Mouse (Mus musculus) kidney, postnatal 25 days (tissue): ENCODE measurements at regions not wholly inside any gene's neighbourhood (a gene's known extent, or its start where the extent isn't known, plus 50 kb on each side); places are given as distances from the start of the nearest gene placed in this dataset.

ENCODE experiments used
- DNase-seq, 2 experiments: peaks; one replicate each; pipeline ENCODE4 v3.0.0; 2021; ENCODE audit warnings: mixed read lengths in 2 of 2

- no peak for DNase-seq
Observed at GRCm38 (mm10) chr13:47768963-47769527, 492.0 kb upstream of the Id4 start.

DNA sequence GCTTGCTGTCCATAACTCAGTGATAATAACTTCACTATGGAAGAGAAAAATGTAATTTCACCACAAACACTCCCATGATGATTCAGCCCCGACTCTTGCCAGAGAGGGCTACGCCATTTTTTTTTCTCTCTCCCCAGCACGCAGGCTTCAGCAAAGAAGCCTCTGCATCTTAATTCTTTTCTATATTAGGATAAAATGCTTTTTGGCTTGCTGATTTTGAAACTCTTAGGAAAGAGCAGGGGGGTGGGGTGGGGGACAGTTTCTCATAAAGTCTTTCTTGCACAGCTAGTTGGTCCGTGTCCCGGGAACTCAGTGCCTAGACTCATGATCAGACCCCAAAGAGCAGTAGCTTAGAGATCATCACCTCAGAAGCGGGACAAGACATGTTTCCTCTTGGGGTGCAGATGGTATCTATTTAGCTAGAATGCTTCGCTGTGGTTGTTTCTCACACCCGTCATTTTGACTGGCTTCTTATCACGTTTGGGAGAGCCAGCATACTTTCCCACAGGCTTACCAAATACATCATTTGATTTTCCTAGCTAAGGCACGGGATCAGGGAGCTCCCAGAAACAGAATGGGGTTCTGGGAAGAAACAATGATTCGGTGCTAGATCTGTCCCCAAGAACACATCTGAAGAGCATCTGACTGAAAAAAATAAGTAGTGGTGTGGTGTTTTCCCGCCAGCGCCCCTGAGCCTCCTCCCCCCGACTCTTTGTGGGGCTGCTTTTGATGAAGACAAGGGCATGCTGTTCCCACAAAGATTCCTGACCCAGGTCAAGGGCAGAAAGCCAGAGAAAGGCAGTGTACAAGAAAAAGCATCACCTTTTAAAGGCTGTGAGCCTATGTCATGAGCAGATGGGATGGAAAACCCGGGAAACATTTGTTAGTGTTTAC lies 483.6 kb upstream of the Id4 start:
- DNase-seq = no peak

DNA sequence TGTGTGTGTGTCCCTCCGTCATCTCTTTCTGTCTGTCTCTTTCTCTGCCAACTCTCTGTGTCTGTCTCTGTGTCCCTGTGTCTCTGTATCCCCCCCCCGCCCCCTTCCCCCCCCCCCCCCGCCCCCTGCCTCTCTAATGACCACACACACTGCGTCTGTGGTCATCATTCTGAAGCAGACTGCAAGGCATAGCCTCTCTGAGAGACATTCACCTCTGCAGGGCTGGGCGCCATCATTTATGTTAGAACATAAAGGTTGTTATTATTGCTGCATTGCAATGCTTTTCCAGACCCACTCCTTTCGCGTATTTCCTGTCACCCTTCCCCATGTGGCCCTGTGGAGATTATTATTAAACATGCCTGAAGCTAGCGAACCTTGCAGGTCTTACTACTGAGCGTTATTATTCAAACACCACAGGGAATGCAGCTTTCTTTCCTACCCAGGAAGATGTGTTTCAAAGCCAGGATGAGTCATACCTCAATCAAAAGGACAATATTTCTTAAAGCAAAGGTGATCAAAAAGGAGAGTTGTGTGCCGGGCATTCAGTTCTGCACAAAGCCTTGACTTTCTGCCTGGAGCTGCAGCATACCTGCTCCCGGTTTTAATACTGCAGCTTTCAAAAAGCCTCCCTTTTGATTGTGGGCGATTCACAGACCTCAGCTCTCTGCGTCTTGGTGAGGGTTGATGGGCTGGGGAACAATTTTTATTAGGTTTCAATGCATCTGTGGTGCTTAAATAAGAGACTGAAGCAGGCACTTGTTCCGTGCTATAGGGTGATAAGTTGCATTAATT lies 482.6 kb upstream of the Id4 start:
- no peak for DNase-seq

GRCm38 (mm10) chr13:47784406-47784805 lies 476.6 kb upstream of the Id4 start:
- DNase-seq = no peak

DNA sequence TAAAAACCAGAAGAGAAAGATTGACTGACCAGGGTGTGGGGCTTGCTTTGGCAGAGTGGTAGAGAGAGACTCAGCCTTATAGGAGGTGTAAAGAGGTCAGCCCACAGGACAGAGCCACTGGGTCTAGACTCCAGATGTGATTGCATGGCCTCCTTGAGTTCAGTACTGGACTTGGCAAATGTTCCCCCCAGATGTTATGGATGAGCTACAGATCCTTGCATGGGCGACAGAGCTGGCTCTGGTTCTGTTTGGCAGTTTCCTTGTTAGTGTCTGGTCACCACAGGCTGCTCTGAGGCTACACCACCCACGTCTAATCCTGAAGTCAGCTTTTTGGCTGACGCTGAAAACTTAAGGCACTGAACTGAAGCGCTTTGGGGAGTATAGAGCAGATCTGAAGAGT lies 463.2 kb upstream of the Id4 start:
- no peak for DNase-seq

GRCm38 (mm10) chr13:47811711-47812415 lies 449.2 kb upstream of the Id4 start:
- DNase-seq = no peak

GRCm38 (mm10) chr13:47818924-47819564 lies 442.0 kb upstream of the Id4 start:
- DNase-seq = no peak

DNA sequence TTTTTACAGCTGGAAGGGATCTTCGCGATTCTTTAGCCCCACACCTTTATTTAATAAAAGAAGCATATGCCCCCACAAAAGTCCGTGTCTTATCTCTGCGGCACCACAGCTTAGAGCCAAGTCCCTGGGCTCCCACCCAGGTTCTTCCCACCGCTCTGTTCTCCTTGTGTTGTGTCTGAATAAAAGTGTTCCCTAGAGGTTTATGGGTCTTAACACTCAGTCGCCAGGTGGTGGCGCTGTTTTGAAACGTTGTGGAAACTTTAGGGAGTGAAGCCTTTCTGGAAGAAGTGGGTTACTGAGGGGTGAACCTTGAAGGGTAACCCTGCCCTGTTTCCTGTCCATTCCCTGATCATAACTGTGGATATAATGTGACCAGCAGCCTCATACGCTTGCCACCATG lies 424.5 kb upstream of the Id4 start:
- DNase-seq = peak; percentile 37 to 46

DNA sequence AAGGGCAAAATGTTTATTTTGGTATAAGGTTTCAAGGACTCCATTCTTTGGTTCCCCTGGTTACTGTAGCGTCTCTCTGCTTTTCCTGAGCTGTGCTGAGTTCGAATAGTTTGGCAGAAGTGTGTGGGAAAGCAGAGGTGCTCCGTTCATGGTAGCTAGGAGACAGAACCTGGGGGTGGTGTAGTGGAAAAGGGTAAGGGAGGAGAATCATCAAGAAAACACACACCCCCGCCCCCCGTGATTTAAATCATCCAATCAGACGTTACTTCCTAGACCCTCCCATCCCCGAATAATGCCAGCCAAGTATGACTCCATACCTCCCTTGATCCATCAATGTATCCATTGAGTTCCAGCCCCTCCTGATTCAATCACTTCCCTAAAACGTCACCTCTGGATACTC lies 418.6 kb upstream of the Id4 start:
- DNase-seq = no peak

DNA sequence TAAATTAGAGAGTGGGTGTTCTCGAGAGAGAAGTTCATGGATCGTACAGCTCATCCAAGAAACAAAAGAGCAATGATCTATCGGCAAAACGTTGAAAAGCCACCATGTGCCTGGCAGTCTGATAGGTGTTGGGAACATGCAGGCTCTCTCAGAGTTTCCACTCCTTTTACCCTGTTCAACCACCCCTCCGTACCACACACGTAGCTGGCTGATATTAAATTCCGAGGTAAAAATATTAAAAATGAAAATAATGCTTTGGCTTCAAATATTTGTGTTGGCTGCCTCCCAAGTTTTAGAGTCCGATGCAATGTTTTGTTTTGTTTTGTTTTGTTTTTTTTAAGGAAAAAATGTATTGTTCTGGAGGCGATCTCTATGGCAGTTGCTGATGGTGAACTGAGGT lies 418.0 kb upstream of the Id4 start:
- no peak for DNase-seq

DNA sequence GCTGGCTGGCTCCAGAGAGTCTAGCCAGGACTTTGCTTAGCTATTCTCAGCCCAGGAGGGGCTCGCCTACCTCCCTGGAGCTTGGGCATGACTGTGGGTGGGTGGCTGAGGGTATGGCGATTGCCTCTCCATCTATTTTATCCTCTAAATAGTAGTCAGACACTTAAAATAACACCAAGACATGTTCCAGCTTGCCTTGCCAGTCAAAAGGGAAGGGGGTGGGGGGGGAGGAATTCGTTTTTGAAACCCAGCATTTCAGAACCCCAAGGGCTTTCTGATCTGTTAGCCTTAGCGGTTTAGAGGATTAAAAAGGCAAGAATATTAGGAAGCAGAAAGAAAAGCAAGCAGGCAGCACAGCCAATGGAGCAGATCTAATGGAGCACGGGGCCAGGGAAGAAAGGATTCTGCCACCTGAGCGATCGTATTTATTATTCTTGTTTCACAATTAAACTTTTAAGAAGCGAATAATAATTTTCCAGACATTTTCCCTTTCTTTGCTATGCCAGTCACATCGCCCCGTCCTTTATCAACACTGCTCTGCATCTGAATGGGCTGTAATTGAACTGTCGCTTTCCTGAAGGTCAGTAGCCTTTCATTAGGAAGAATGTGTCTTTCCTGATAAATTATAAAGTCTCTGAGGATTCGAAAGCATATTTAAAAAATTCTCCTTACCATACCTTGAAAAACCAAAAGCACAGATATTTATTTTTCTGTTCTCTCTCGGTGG lies 417.3 kb upstream of the Id4 start:
- no peak for DNase-seq

DNA sequence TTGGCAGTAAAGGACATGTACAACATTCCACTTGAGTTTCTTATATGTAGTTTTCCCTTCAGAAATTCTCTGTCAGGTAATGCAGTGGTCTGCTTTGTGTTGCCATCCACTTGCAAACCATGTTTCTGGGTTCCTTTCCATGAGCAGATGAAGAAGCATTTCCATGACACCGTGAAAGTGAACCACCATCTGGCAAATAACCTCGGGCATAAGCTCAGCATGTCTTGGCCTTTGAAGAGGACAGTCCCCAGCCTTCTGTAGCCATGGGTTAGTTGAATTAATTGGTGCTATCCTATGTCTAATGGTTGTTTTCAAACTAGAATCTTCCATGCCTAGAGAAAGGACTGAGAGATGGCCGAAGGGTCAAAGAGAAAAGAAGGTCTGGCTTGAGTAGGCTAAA lies 414.3 kb upstream of the Id4 start:
- no peak for DNase-seq

GRCm38 (mm10) chr13:47848371-47849188 lies 412.4 kb upstream of the Id4 start:
- no peak for DNase-seq

DNA sequence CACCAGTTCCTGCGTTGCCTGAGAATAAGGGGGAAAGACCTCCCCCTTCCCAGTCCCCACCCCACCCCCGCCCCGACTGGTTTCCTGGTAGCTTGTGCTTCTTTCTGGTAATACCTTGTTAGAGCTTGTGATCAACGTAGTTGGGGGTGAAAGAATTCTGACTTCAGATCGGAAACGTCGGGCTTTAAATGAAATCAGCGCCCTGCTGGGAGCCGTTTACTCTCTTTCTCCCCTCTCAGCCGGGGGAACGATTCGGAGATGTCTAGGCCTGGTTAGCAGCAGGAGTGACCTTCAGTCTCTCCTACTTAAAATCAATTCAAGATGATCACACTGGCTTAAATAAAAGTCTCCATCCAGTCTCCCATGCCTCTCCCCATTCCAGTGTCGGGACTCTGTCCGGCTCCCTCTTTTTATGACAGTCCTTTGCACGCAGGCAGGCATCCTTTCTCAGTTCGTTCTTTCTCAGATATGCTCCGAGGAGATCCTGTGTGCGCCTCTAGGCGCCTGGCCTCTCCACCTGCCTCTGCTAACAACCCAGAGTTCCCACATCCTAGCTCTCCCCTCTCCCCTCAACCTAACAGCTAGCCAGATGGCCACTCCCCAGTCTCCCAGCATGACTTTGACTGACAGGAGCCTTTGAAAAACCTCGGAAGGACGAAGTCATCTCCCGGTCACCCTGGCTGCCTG lies 405.5 kb upstream of the Id4 start:
- DNase-seq = no peak

- DNase-seq = no peak
Observed at GRCm38 (mm10) chr13:47858946-47859345, 402.1 kb upstream of the Id4 start.

GRCm38 (mm10) chr13:47860316-47860715 lies 400.7 kb upstream of the Id4 start:
- DNase-seq = peak in 1 of 2 experiments; percentile 5

GRCm38 (mm10) chr13:47862896-47863295 lies 398.1 kb upstream of the Id4 start:
- DNase-seq = peak in 1 of 2 experiments; percentile 35

- no peak for DNase-seq
Observed at GRCm38 (mm10) chr13:47868656-47869055, 392.4 kb upstream of the Id4 start.

DNA sequence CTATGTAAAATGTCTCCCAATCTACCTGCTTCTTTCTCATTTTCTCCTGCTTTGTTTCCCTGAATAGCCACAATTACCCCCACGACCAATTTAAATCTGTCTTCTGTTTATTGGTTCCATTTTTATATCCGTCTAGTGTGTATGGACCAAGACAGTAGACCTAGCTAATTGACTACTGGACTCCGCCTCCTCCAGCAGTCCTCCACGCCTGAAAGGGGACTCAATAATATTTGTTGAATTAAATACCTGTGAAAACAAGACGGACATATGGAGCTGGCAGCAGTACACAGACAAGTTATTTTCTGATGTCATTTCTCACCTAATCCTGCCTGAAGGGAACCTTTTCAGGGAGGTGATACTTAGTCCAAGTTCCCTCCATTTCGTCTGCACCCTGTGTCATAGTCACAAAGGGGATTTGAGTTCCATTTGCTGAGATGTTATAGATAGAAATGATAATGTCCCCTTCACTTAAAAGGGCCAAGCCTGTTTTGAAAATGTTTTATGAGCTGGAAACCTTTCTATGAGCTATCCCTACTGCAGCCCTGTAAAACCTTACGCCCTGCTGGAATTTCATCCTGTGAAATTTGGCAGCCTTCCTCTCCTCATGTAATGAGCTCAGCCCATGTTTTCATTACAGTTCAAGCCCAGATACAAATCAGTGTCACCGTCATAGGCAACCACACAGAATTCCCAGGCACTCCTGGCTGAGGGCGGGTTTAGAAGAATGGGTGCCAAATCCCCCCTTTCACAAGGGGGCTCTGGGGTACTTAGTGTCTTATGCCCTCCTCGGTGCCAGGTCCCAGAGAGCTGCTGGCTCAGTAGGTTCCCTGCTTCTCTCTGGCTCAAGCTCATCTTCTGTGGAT lies 391.1 kb upstream of the Id4 start:
- DNase-seq = peak in 1 of 2 experiments; percentile 23
